Mouse (Mus musculus) lung, embryonic 16.5 days (tissue): ENCODE data around the gene Pdss2. TPM values are rescaled to one million over a fixed set of nuclear protein-coding genes. Genes with fewer than 3 reads are reported as not detected.

ENCODE experiments used
- ATAC-seq: fragments of 200-750 bp; cut with Nextera tagmentation; 2 replicates; pipeline ENCODE4 v1.8.0; 2017; ENCODE audit warnings: low read depth, mild to moderate bottlenecking, moderate library complexity
- H3K27ac ChIP-seq: fragments of 300-500 bp; sonication (generic); 2 replicates; pipeline ENCODE4 v1.5.1; 2014; ENCODE audit warnings: mild to moderate bottlenecking, control low read depth, low read length
- H3K27me3 ChIP-seq: fragments of 300-500 bp; sonication (generic); 2 replicates; pipeline ENCODE4 v1.6.1; 2014; ENCODE audit warnings: low read depth, low read length, mixed read lengths; ENCODE audit not compliant: control insufficient read depth, insufficient read depth
- H3K36me3 ChIP-seq: fragments of 300-500 bp; sonication (generic); 2 replicates; pipeline ENCODE4 v1.6.1; 2014; ENCODE audit warnings: low read length; ENCODE audit not compliant: control insufficient read depth, insufficient read depth
- H3K4me1 ChIP-seq: fragments of 300-500 bp; sonication (generic); replicated peaks from 2 replicates; pipeline ENCODE4 v1.6.1; 2014; ENCODE audit warnings: low read length, mixed read lengths; ENCODE audit not compliant: control insufficient read depth, insufficient read depth
- H3K4me2 ChIP-seq: fragments of 300-500 bp; sonication (generic); 2 replicates; pipeline ENCODE4 v1.6.1; 2014; ENCODE audit warnings: low read depth, low read length, control low read depth
- H3K4me3 ChIP-seq: fragments of 300-500 bp; sonication (generic); 2 replicates; pipeline ENCODE4 v1.5.1; 2014; ENCODE audit warnings: mild to moderate bottlenecking, low read length, control low read depth
- H3K9ac ChIP-seq: fragments of 300-500 bp; sonication (generic); 2 replicates; pipeline ENCODE4 v1.6.1; 2014; ENCODE audit warnings: low read length, control low read depth
- H3K9me3 ChIP-seq: fragments of 300-500 bp; sonication (generic); 2 replicates; pipeline ENCODE4 v1.6.1; 2016; ENCODE audit warnings: low read length; ENCODE audit not compliant: control insufficient read depth
- WGBS: fragments of 180-500 bp; shearing (Covaris S2); extraction: QIAGEN DNeasy Blood & Tissue Kit; methylation state at CpG from one replicate; pipeline ENCODE4 v1.1.7; 2014; 5-methylcytosine and 5-hydroxymethylcytosine counted together
- polyA plus RNA-seq: library from polyadenylated mRNA; unstranded; fragments of >200 nt; fragmentation: Nextera tagmentation; extraction: Ambion mirVana; gene quantifications from 2 replicates; pipeline ENCODE4 v1.2.1, GENCODE M21; 2015

The Pdss2 gene
- polyA plus RNA-seq, 1 experiment from 2014 or later, result 10.0 TPM

- H3K9ac ChIP-seq, result no peak overlapping the region
- no peak overlapping the region for H3K4me3 ChIP-seq
- H3K27me3 ChIP-seq, result no peaks in the 10 kb centered on the region
- H3K4me2 ChIP-seq, result no peak overlapping the region
- H3K36me3 ChIP-seq, result no peaks in the 10 kb centered on the region
- 74% methylated on average over 2 of the region's 2 CpGs for WGBS
- no peaks in the 10 kb centered on the region for H3K9me3 ChIP-seq
- no peak overlapping the region for H3K27ac ChIP-seq
- no peaks in the 10 kb centered on the region for H3K4me1 ChIP-seq
- ATAC-seq, result no peak
Measured at GRCm38 (mm10) chr10:43291333-43291736, 70.0 kb downstream of the Pdss2 start.

- H3K27me3 ChIP-seq, result no peaks in the 10 kb centered on the region
- WGBS, result 62% methylated on average over 4 of the region's 4 CpGs
- H3K4me2 ChIP-seq, result no peak overlapping the region
Measured at GRCm38 (mm10) chr10:43292454-43292853, 71.2 kb downstream of the Pdss2 start.

GRCm38 (mm10) chr10:43294331-43294730 lies 73.0 kb downstream of the Pdss2 start:
- Histone ChIP-seq H3K4me1 (no peaks in the 10 kb centered on the region), H3K27me3 (no peaks in the 10 kb centered on the region), H3K9ac (no peak overlapping the region), H3K27ac (no peak overlapping the region), H3K4me2 (no peak overlapping the region), H3K36me3 (no peaks in the 10 kb centered on the region), H3K4me3 (no peak overlapping the region), H3K9me3 (no peaks in the 10 kb centered on the region)
- ATAC-seq, result no peak
- 78% methylated on average over 4 of the region's 4 CpGs for WGBS

More at GRCm38 (mm10) chr10:43292454-43292853, 71.2 kb downstream of the Pdss2 start:
- Histone ChIP-seq H3K4me3 (no peak overlapping the region), H3K4me1 (no peaks in the 10 kb centered on the region), H3K27ac (no peak overlapping the region), H3K9me3 (no peaks in the 10 kb centered on the region), H3K36me3 (no peaks in the 10 kb centered on the region), H3K9ac (no peak overlapping the region)
- no peak for ATAC-seq

GRCm38 (mm10) chr10:43308105-43308810 lies 87.0 kb downstream of the Pdss2 start:
- 55% methylated on average over 5 of the region's 5 CpGs for WGBS

GRCm38 (mm10) chr10:43310781-43311392 lies 89.6 kb downstream of the Pdss2 start:
- WGBS, result 33% methylated on average over 10 of the region's 10 CpGs
- ATAC-seq, result 0 out of 2 replicates have a peak, but pooled peaks have one; percentile 7
- Histone ChIP-seq H3K9ac (no peak overlapping the region), H3K27ac (no peak overlapping the region), H3K36me3 (no peaks in the 10 kb centered on the region), H3K4me1 (no peaks in the 10 kb centered on the region), H3K27me3 (no peaks in the 10 kb centered on the region), H3K4me3 (no peak overlapping the region), H3K9me3 (no peaks in the 10 kb centered on the region), H3K4me2 (no peak overlapping the region)

More at GRCm38 (mm10) chr10:43308105-43308810, 87.0 kb downstream of the Pdss2 start:
- Histone ChIP-seq H3K9me3 (no peaks in the 10 kb centered on the region), H3K36me3 (no peaks in the 10 kb centered on the region), H3K9ac (no peak overlapping the region), H3K4me3 (no peak overlapping the region), H3K4me1 (no peaks in the 10 kb centered on the region), H3K27ac (no peak overlapping the region), H3K4me2 (no peak overlapping the region), H3K27me3 (no peaks in the 10 kb centered on the region)
- ATAC-seq, result no peak

GRCm38 (mm10) chr10:43312211-43312610 lies 90.9 kb downstream of the Pdss2 start:
- H3K36me3 ChIP-seq, result no peaks in the 10 kb centered on the region
- WGBS, result 76% methylated on average over 2 of the region's 2 CpGs

GRCm38 (mm10) chr10:43312658-43313417 lies 91.6 kb downstream of the Pdss2 start:
- no peaks in the 10 kb centered on the region for H3K9me3 ChIP-seq
- no peaks in the 10 kb centered on the region for H3K4me1 ChIP-seq
- no peak overlapping the region for H3K4me2 ChIP-seq
- H3K9ac ChIP-seq, result no peak overlapping the region
- no peaks in the 10 kb centered on the region for H3K27me3 ChIP-seq
- H3K36me3 ChIP-seq, result no peaks in the 10 kb centered on the region
- ATAC-seq, result no peak
- 35% methylated on average over 7 of the region's 7 CpGs for WGBS
- H3K4me3 ChIP-seq, result no peak overlapping the region
- H3K27ac ChIP-seq, result no peak overlapping the region

More at GRCm38 (mm10) chr10:43312211-43312610, 90.9 kb downstream of the Pdss2 start:
- H3K4me3 ChIP-seq, result no peak overlapping the region
- no peak overlapping the region for H3K4me2 ChIP-seq
- no peaks in the 10 kb centered on the region for H3K9me3 ChIP-seq
- ATAC-seq, result no peak
- no peaks in the 10 kb centered on the region for H3K4me1 ChIP-seq
- no peak overlapping the region for H3K9ac ChIP-seq
- no peaks in the 10 kb centered on the region for H3K27me3 ChIP-seq
- no peak overlapping the region for H3K27ac ChIP-seq

GRCm38 (mm10) chr10:43315228-43315627 lies 93.9 kb downstream of the Pdss2 start:
- Histone ChIP-seq H3K4me1 (no peaks in the 10 kb centered on the region), H3K4me3 (no peak overlapping the region)
- ATAC-seq, result no peak

GRCm38 (mm10) chr10:43317327-43317951 lies 96.2 kb downstream of the Pdss2 start:
- H3K4me3 ChIP-seq, result no peak overlapping the region
- no peak overlapping the region for H3K4me2 ChIP-seq
- H3K9me3 ChIP-seq, result no peaks in the 10 kb centered on the region
- no peak overlapping the region for H3K9ac ChIP-seq
- no peak for ATAC-seq
- no peaks in the 10 kb centered on the region for H3K27me3 ChIP-seq
- H3K4me1 ChIP-seq, result no peaks in the 10 kb centered on the region
- WGBS, result 84% methylated on average over 9 of the region's 9 CpGs
- H3K36me3 ChIP-seq, result no peaks in the 10 kb centered on the region
- H3K27ac ChIP-seq, result no peak overlapping the region

More at GRCm38 (mm10) chr10:43315228-43315627, 93.9 kb downstream of the Pdss2 start:
- Histone ChIP-seq H3K27me3 (no peaks in the 10 kb centered on the region), H3K4me2 (no peak overlapping the region), H3K9ac (no peak overlapping the region), H3K36me3 (no peaks in the 10 kb centered on the region), H3K27ac (no peak overlapping the region), H3K9me3 (no peaks in the 10 kb centered on the region)
